Mouse (Mus musculus) forebrain, embryonic 16.5 days (tissue): Measurements from ENCODE around the gene Rfpl4. TPM values are rescaled to one million over a fixed set of nuclear protein-coding genes. Genes with fewer than 3 reads are reported as not detected.

Source experiments
- ATAC-seq: fragments of 200-750 bp; cut with Nextera tagmentation; 2 replicates; pipeline ENCODE4 v1.8.0; 2017; ENCODE audit warnings: mild to moderate bottlenecking, moderate library complexity
- H3K27ac ChIP-seq: fragments of 300-500 bp; sonication (generic); 2 replicates; pipeline ENCODE4 v1.5.1; 2014; ENCODE audit warnings: low read length, control low read depth
- H3K27me3 ChIP-seq: fragments of 300-500 bp; sonication (generic); replicated peaks from 2 replicates; pipeline ENCODE4 v1.6.1; 2014; ENCODE audit warnings: low read length; ENCODE audit not compliant: control insufficient read depth, insufficient read depth
- H3K36me3 ChIP-seq: fragments of 300-500 bp; sonication (generic); 2 replicates; pipeline ENCODE4 v1.6.1; 2014; ENCODE audit not compliant: control insufficient read depth, insufficient read depth
- H3K4me1 ChIP-seq: fragments of 300-500 bp; sonication (generic); replicated peaks from 2 replicates; pipeline ENCODE4 v1.6.1; 2014; ENCODE audit warnings: low read length; ENCODE audit not compliant: control insufficient read depth, insufficient read depth
- H3K4me2 ChIP-seq: fragments of 300-500 bp; sonication (generic); 2 replicates; pipeline ENCODE4 v1.6.1; 2014; ENCODE audit warnings: mild to moderate bottlenecking, low read length, control low read depth
- H3K4me3 ChIP-seq: fragments of 300-500 bp; sonication (generic); replicated peaks from 2 replicates; pipeline ENCODE4 v1.5.1; 2014; ENCODE audit warnings: mild to moderate bottlenecking, low read length, control low read depth
- H3K9ac ChIP-seq: fragments of 300-500 bp; sonication (generic); replicated peaks from 2 replicates; pipeline ENCODE4 v1.6.1; 2014; ENCODE audit warnings: low read depth, low read length, control low read depth
- H3K9me3 ChIP-seq: fragments of 300-500 bp; sonication (generic); 2 replicates; pipeline ENCODE4 v1.6.1; 2016; ENCODE audit warnings: low read length; ENCODE audit not compliant: control insufficient read depth
- WGBS: fragments of 180-500 bp; shearing (Covaris S2); extraction: QIAGEN DNeasy Blood & Tissue Kit; methylation state at CpG from one replicate; pipeline ENCODE4 v1.1.7; 2014; 5-methylcytosine and 5-hydroxymethylcytosine counted together
- microRNA-seq: library from miRNA; unstranded; fragments of <30 nt; microRNA quantifications from one replicate; pipeline ENCODE4, GENCODE M21; 2017
- polyA plus RNA-seq: library from polyadenylated mRNA; unstranded; fragments of >200 nt; fragmentation: Nextera tagmentation; extraction: Ambion mirVana; gene quantifications from 2 replicates; pipeline ENCODE4 v1.2.1, GENCODE M21; 2015

Gene Rfpl4
- polyA plus RNA-seq, 1 experiment from 2014 or later: 0.14 TPM

DNA sequence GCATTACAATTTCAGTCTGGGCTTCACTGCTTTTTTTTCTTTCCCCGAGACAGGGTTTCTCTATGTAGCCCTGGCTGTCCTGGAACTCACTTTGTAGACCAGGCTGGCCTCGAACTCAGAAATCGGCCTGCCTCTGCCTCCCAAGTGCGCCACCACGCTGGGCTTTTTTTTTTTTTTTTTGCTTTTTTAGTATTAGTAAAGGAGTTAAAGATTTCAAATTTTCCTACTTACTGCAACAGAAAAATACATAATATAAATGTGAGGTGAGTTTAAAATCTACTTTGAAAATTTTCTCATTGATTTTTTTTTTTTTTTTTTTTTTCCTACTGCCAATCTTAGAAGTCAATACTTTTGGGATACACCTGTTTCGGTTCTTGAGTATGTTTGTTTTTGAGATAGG, 51.9 kb downstream of the Rfpl4 start:
- WGBS: 92% methylated on average over 6 of the region's 6 CpGs
- H3K4me3 ChIP-seq: no peak overlapping the region
- no peaks in the 10 kb centered on the region for H3K9me3 ChIP-seq
- H3K4me2 ChIP-seq: no peak overlapping the region
- peaks cover 11% of the 10 kb centered on the region for H3K36me3 ChIP-seq
- H3K4me1 ChIP-seq: peaks cover 35% of the 10 kb centered on the region
- no peak overlapping the region for H3K27ac ChIP-seq
- no peak overlapping the region for H3K9ac ChIP-seq
- no peaks in the 10 kb centered on the region for H3K27me3 ChIP-seq
- ATAC-seq: no peak

DNA sequence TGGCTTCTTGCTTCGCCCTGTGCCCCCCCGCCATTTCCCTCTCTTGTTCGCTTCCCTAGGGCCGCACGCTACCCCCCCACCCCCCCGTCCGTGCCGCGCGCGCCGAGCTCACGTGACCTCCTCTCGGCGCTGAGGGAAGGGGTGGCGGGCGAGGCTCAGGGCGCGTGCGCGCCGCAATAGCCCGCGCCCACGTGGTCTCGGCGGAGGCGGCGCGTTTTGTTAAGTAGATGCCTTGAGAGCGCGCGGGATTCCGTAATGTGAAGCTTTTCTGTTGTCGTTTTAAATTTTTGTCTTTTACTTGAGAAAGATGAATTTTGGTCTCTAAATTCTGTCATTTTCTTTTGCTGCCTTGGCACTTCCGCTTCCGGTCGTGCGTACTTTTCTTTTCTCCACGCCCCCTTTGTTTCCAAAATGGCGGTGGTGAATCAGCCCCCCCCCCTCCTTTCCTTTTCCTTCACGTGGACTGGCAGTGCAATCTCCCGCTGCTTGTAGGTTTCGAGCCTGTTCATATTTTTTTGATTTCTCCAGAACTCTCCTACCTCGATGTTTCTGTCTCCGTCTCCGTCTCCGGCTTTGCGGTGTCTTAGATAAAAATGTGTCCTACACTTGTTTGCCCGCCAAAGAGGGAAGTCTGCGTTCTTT, 54.3 kb downstream of the Rfpl4 start:
- Histone ChIP-seq H3K4me2 (peak overlapping the region; percentile 97), H3K27ac (peak overlapping the region; percentile 96), H3K4me3 (peak overlapping the region; percentile 83), H3K27me3 (peaks cover 5% of the 10 kb centered on the region; the same call in 1 of the 2 replicates), H3K4me1 (peaks cover 45% of the 10 kb centered on the region), H3K9ac (peak overlapping the region; percentile 65), H3K9me3 (no peaks in the 10 kb centered on the region), H3K36me3 (0 out of 2 replicates have a peak, but pooled peaks cover 3% of the 10 kb centered on the region)
- peak; percentile 36 for ATAC-seq
- 0% methylated on average over 42 of the region's 51 CpGs for WGBS

DNA sequence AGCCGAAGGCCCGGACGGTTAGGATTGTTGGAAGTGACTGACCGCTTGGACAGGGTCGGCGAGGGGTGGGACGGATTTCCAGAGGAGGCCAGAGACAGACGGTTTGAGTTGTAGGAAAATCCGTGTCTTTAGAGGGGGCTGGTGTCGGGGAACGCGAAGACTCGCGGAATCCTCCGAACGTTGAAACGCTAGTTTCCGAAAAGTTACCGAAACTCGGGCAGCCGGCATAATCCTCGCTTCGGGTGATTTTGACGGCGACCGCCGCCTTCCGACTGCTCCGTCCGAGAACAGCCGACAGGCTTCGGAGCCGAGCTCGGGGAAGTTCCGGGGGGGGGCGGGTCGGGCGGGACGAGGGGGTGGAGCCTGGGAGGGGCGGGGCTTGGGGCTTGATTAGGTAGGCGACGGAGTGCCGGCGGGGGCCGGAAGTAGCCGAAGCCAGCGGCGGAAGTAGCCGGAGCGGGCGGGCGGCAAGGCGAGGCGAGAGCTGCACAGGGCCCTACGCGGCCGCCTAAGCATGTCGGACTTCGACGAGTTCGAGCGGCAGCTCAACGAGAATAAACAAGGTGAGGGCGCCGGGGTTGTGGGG, 54.9 kb downstream of the Rfpl4 start, which contains the start of gene U2af2:
Gene U2af2 (plus strand): TSS at position 370 of the 586 bp plus-strand sequence.
- Histone ChIP-seq H3K9ac (peak within 1 kb of the TSS; percentile 71), H3K4me2 (peak within 1 kb of the TSS; percentile 97), H3K4me3 (peak within 1 kb of the TSS; percentile 83), H3K9me3 (no peaks in the 10 kb centered on the region), H3K27ac (peak within 1 kb of the TSS; percentile 96), H3K4me1 (peaks cover 50% of the 10 kb centered on the region), H3K27me3 (peaks cover 7% of the 10 kb centered on the region; the same call in 1 of the 2 replicates), H3K36me3 (0 out of 2 replicates have a peak, but pooled peaks cover 3% of the 10 kb centered on the region)
- ATAC-seq: peak; percentile 76
- under 1% methylated on average over 65 of the region's 65 CpGs for WGBS

DNA sequence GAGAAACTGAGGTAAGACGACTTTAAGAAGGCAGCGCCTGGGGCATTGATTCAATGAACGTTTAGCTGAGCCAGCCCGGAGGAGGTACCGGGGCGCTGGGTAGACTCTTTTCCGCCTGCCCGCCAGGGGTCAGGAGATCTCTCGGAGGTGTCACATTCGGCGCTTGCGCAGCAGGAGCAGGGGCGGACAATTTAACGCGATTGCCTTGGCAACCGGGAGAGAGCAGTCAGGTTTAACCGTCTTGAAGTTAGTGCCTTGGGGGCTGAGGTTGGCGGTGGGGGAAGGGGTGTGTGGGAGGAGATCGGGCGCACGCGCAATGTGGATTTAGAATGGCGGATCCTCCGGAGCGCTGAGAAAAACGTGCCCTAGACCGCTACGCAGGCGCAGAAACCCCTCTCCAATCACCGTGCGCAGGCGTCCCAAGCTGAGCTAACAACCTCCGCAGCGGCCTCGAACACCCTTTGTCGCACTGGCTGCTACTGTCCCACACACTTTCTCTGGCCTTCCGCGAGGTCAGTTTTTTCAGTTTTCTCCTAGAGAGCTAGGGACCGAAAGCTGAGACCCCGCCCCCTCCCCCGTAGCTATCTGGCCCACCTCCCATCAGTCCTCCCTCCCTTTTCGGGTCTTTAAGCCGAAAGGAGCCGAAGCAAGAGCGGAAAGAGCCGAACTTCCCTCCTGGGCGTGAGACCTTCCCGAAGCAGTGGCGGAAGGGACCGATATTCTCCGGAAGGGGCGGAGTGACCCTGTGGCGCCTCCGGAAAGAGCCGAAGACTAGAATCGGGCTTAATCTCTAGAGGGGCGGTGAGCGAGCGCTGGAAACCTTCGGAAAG, 55.6 kb downstream of the Rfpl4 start:
- Histone ChIP-seq H3K9me3 (no peaks in the 10 kb centered on the region), H3K9ac (peak overlapping the region; percentile 71), H3K36me3 (no peaks in the 10 kb centered on the region), H3K4me3 (peak overlapping the region; percentile 83), H3K27me3 (peaks cover 9% of the 10 kb centered on the region), H3K27ac (peak overlapping the region; percentile 96), H3K4me1 (peaks cover 56% of the 10 kb centered on the region), H3K4me2 (peak overlapping the region; percentile 97)
- WGBS: under 1% methylated on average over 60 of the region's 60 CpGs
- peak; percentile 90 for ATAC-seq

DNA sequence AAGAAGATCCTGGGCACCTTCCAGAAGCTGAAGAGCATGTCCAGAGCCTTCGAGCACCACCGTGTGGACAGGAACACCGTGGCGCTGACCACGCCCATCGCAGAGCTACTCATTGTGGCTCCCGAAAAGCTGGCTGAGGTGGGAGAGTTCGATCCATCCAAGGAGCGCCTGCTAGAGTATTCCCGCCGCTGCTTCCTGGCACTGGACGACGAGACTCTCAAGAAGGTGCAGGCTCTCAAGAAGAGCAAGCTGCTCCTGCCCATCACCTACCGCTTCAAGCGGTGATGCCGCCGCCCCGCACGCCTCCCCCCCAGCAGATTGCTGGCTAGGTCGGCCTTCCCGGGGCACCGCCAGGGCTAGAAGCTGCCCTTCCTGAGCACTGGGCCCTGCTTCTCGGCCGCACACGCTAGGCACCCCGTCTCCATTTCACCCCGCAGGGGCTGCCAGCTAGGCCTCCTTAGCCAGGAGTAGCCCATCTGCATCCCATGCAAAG, 56.5 kb downstream of the Rfpl4 start:
- peak overlapping the region; percentile 71 for H3K9ac ChIP-seq
- no peak for ATAC-seq
- peak overlapping the region; percentile 83 for H3K4me3 ChIP-seq
- peak overlapping the region; percentile 96 for H3K27ac ChIP-seq
- no peaks in the 10 kb centered on the region for H3K9me3 ChIP-seq
- no peaks in the 10 kb centered on the region for H3K36me3 ChIP-seq
- peaks cover 17% of the 10 kb centered on the region for H3K27me3 ChIP-seq
- peaks cover 53% of the 10 kb centered on the region for H3K4me1 ChIP-seq
- H3K4me2 ChIP-seq: peak overlapping the region; percentile 82
- WGBS: 2% methylated on average over 27 of the region's 27 CpGs

Small RNAs within 50 kb of the gene (microRNA-seq; reads per million reads assigned to microRNA genes)
- gene Gm26217: not detected

Other genes starting within 250 kb of the Rfpl4 start
- 3.2 and 4.3 TPM in 2 replicates for gene Isoc2b, start 246.7 kb downstream of the Rfpl4 start, polyA plus RNA-seq
- gene Isoc2a, start 239.8 kb downstream of the Rfpl4 start, polyA plus RNA-seq: 0.52 and 0.92 TPM in 2 replicates
- gene Gm36210, start 210.4 kb downstream of the Rfpl4 start, polyA plus RNA-seq: 0.25 and 0.60 TPM in 2 replicates
- gene Zfp628, start 201.7 kb downstream of the Rfpl4 start, polyA plus RNA-seq: 3.4 and 3.9 TPM in 2 replicates
- 32.0 and 38.3 TPM in 2 replicates for gene Nat14, start 194.9 kb downstream of the Rfpl4 start, polyA plus RNA-seq
- 0.34 and 0.39 TPM in 2 replicates for gene Ssc5d, start 191.2 kb downstream of the Rfpl4 start, polyA plus RNA-seq
- gene Sbk2, start 152.5 kb downstream of the Rfpl4 start, polyA plus RNA-seq: not detected in 2 replicates
- gene Sbk3, start 145.8 kb downstream of the Rfpl4 start, polyA plus RNA-seq: 0.84 and 0.91 TPM in 2 replicates
- 58.4 and 62.2 TPM in 2 replicates for gene Zfp579, start 120.8 kb downstream of the Rfpl4 start, polyA plus RNA-seq
- gene Zfp524, start 102.5 kb downstream of the Rfpl4 start, polyA plus RNA-seq: 10.3 and 11.3 TPM in 2 replicates
- 43.7 and 46.1 TPM in 2 replicates for gene Fiz1, start 102.3 kb downstream of the Rfpl4 start, polyA plus RNA-seq
- gene Gm44973, start 101.5 kb downstream of the Rfpl4 start, polyA plus RNA-seq: 0.91 TPM in 1 of 2 replicates, not detected in the other
- gene Zfp865, start 96.6 kb downstream of the Rfpl4 start, polyA plus RNA-seq: 5.9 and 6.5 TPM in 2 replicates
- 50.5 and 59.1 TPM in 2 replicates for gene Ccdc106, start 96.4 kb downstream of the Rfpl4 start, polyA plus RNA-seq
- not detected in 2 replicates for gene 4632433K11Rik, start 82.8 kb downstream of the Rfpl4 start, polyA plus RNA-seq
- 8.0 and 9.5 TPM in 2 replicates for gene Zfp784, start 78.5 kb downstream of the Rfpl4 start, polyA plus RNA-seq
- gene Zfp580, start 65.4 kb downstream of the Rfpl4 start, polyA plus RNA-seq: 52.7 and 62.4 TPM in 2 replicates
- gene U2af2, start 54.8 kb downstream of the Rfpl4 start, polyA plus RNA-seq: 125 and 128 TPM in 2 replicates
- 97.9 and 104 TPM in 2 replicates for gene Epn1, start 36.7 kb downstream of the Rfpl4 start, polyA plus RNA-seq
- 0.32 TPM in 1 of 2 replicates, not detected in the other for gene Rasl2-9, start 9.0 kb upstream of the Rfpl4 start, polyA plus RNA-seq
- gene Vmn1r55, start 32.7 kb upstream of the Rfpl4 start, polyA plus RNA-seq: not detected in 2 replicates
- not detected in 2 replicates for gene Vmn1r56, start 79.8 kb upstream of the Rfpl4 start, polyA plus RNA-seq
- gene Vmn1r57, start 101.5 kb upstream of the Rfpl4 start, polyA plus RNA-seq: not detected in 2 replicates
- not detected in 2 replicates for gene Gm5065, start 233.6 kb upstream of the Rfpl4 start, polyA plus RNA-seq
- gene Nlrp2, start 234.1 kb upstream of the Rfpl4 start, polyA plus RNA-seq: not detected in 2 replicates